Mouse (Mus musculus): Measurements from ENCODE around the gene Wnk2.
"Not testable (repeated sequence)": the region's sequence is repeated elsewhere in the genome, so short reads cannot be mapped to it uniquely, and the experiment has no call there.

Gene Wnk2

GRCm38 (mm10) chr13:49087420-49087819 lies 60.4 kb downstream of the Wnk2 start:
- DNase-seq, result peak; percentile 54 to 79

- DNase-seq, result no peak
These were observed 61.4 kb downstream of the Wnk2 start for GRCm38 (mm10) chr13:49086431-49086830.

GRCm38 (mm10) chr13:49085211-49085610 lies 62.6 kb downstream of the Wnk2 start:
- DNase-seq, result no peak

GRCm38 (mm10) chr13:49084781-49085180 lies 63.0 kb downstream of the Wnk2 start:
- DNase-seq, result peak in 1 of 2 experiments; percentile 29

- no peak for DNase-seq
These were observed 63.9 kb downstream of the Wnk2 start for GRCm38 (mm10) chr13:49083941-49084340.

- peak in 1 of 2 experiments; percentile 14 for DNase-seq
These were observed 65.5 kb downstream of the Wnk2 start for GRCm38 (mm10) chr13:49082151-49082879.

GRCm38 (mm10) chr13:49076196-49076595 lies 71.6 kb downstream of the Wnk2 start:
- no peak for DNase-seq

GRCm38 (mm10) chr13:49075377-49075776 lies 72.4 kb downstream of the Wnk2 start:
- DNase-seq, result no peak

GRCm38 (mm10) chr13:49073295-49073694 lies 74.5 kb downstream of the Wnk2 start:
- DNase-seq, result no peak

GRCm38 (mm10) chr13:49071861-49072260 lies 76.0 kb downstream of the Wnk2 start:
- no peak for DNase-seq

- DNase-seq, result no peak
These were observed 77.8 kb downstream of the Wnk2 start for GRCm38 (mm10) chr13:49069979-49070378.

GRCm38 (mm10) chr13:49069393-49069792 lies 78.4 kb downstream of the Wnk2 start:
- no peak for DNase-seq

GRCm38 (mm10) chr13:49064257-49064656 lies 83.6 kb downstream of the Wnk2 start:
- no peak for DNase-seq

- DNase-seq, result no peak
These were observed 87.4 kb downstream of the Wnk2 start for GRCm38 (mm10) chr13:49060456-49060855.

GRCm38 (mm10) chr13:49058528-49058927 lies 89.3 kb downstream of the Wnk2 start:
- DNase-seq, result peak; percentile 45 to 70

GRCm38 (mm10) chr13:49056304-49056703 lies 91.5 kb downstream of the Wnk2 start:
- DNase-seq, result no peak

- not testable (repeated sequence) for DNase-seq
These were observed 93.1 kb downstream of the Wnk2 start for GRCm38 (mm10) chr13:49054753-49055152.

GRCm38 (mm10) chr13:49053333-49053732 lies 94.5 kb downstream of the Wnk2 start:
- DNase-seq, result no peak

- no peak for DNase-seq
These were observed 95.3 kb downstream of the Wnk2 start for GRCm38 (mm10) chr13:49052512-49052911.

GRCm38 (mm10) chr13:49047393-49047792 lies 100.4 kb downstream of the Wnk2 start:
- no peak for DNase-seq

- DNase-seq, result no peak
These were observed 103.7 kb downstream of the Wnk2 start for GRCm38 (mm10) chr13:49044145-49044561.

GRCm38 (mm10) chr13:49042371-49042770 lies 105.4 kb downstream of the Wnk2 start:
- DNase-seq, result no peak

- DNase-seq, result no peak
These were observed 110.8 kb downstream of the Wnk2 start for GRCm38 (mm10) chr13:49036928-49037574.

- no peak for DNase-seq
These were observed 111.4 kb downstream of the Wnk2 start for GRCm38 (mm10) chr13:49036436-49036835.
